Mouse (Mus musculus) embryo, embryonic 10 days (tissue): ENCODE results near the gene Tmem33.
A peak's percentile ranks its signal among the peaks of the same experiment; 100 is the strongest.

Source experiments
- DNase-seq: peaks from one replicate; pipeline ENCODE4 v3.0.0-alpha.2; 2015; ENCODE audit warnings: low spot score

The Tmem33 gene

GRCm38 (mm10) chr5:67260531-67261371 is at the start of gene Tmem33:
Tmem33 (plus strand) TSS chr5:67260565.
- DNase-seq, result peak; percentile 98

- peak; percentile 72 for DNase-seq
Observed at GRCm38 (mm10) chr5:67213168-67213567, 47.2 kb upstream of the Tmem33 start.

DNA sequence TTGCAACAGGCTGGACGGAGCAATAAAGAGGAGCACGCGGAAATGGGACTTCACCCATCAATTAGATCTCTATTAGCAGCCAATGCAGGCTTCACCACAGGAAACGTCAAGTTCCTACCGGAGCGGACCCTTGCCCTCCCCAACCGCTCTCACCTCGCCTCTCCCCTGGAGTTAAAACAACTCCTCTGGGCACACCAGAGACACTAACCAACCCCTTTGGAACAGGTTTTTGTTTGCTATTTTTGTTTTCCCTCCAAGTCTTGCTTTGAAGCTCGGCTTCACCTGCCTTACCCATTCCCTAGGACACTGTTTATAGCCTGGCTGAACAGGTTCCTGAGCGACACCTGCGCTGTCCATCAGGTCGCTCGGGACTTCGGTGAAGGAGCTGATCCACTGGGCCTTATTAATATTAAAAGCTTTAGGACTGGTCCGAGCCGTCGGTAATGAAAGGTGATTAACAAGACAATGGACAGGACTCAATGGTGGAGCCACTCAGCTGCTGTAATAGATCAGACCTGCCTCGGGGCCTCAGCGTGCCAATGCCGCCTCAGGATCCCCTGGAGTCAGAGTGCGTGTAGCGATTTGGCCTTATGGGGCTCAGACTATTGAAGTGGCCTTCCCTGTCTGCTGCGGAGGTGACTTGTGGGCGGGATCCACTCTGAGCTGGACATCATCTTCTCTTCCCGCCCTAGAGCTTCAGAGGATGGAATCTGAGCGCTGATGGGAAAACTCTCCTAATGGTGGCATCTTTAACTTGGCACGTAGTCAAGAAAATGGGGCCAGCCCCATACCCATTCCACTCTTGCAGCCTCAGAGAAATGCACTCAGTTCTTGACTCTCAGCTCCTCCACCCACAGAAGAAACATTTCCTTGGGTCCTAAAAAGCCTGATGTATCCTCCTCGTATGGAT is 45.0 kb upstream of the Tmem33 start:
- no peak for DNase-seq

DNA sequence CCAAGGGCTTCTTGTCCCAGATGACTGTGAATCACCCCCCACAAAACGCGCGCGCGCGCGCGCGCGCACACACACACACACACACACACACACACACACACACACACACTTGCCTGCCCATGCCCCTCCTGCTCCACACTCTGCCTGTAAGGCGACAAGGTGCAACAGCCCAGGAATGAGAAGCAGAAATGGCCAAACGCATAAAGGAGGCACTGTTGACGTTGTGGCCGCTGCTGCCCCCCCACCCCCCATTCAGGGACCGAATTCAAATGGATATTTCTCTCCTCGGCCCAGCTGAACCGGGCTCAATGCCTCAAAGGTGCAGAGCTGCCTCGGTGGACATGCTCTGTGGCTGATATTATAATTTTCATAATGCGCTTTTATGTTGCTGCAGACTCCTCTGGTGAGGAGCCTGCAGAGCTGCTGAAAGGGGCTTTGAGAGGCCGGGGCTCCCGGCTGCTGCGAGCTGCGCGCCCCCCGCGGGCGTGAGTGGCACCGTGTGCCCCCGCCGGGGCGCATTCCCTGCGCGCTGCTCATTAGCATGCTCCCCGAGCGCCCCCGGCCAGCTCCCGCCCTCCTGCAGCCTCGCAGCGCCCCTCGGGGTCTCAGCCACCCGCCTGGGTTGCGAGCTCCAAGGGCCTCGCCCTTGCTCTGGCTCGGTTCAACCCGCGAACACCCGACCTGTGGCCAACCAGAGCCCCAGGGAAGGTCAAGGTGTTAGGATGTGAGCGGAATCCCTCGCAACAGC is 44.2 kb upstream of the Tmem33 start:
- no peak for DNase-seq

DNA sequence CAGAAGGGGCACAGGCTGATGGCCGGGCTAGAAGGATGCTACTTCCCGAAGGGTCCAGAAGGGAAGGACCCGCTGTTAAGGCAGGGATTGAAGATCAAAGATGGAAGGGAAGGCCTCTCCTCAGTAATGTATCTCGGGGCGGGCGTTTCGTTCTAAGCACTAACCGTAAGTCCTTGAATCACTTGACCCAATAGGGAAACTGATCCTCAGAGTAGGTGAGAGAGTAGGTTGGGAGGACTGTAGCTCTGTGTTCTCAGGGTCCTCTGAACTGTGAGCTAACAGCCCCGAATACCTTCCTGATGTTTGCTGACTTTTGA is 43.6 kb upstream of the Tmem33 start:
- peak; percentile 52 for DNase-seq

GRCm38 (mm10) chr5:67221901-67222300 is 38.5 kb upstream of the Tmem33 start:
- no peak for DNase-seq

DNA sequence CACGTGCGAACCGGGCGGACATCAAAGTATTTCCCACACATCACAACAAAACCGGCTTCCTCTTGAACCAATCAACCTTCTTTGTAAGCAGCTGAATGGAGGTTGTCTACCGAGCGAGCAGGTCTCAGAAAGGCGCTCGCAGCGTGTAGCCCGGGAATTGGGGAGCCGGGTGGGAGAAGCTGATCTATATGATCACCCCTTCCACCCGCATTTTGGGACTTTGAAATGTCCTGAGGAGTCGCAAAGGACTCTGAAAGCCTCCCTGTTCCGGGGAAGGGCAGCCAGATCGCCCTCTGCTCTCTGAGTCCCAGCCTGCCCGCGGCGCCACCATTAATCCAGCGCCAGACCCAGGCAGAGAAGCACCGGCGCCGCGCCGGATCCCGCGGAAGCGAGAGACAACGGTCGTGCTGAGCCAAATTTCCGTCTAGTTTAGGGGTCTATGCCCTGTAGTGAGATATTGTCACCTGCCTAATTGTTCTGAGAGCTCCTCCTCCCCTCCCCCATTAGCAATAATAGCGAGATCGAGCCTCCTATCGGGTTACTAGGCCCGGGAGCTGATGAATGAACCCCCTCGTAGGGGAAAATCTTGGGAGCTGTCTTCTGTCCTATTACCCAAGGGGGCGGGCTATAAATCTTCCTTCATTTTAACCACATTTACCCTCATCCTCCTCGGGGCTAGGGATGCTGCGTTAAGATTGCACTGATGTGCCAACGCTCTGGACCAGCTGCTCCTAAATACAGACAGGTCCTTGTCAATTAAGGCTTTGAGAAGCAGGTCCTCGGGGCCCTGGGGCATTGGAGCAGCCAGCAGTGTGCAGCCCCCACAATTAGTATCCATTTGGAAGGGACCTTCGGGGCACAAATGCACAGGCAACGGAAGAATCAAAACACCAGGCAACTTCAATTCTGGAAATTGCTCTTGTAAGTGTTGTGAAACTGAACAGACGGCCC is 37.6 kb upstream of the Tmem33 start:
- peak; percentile 69 for DNase-seq

DNA sequence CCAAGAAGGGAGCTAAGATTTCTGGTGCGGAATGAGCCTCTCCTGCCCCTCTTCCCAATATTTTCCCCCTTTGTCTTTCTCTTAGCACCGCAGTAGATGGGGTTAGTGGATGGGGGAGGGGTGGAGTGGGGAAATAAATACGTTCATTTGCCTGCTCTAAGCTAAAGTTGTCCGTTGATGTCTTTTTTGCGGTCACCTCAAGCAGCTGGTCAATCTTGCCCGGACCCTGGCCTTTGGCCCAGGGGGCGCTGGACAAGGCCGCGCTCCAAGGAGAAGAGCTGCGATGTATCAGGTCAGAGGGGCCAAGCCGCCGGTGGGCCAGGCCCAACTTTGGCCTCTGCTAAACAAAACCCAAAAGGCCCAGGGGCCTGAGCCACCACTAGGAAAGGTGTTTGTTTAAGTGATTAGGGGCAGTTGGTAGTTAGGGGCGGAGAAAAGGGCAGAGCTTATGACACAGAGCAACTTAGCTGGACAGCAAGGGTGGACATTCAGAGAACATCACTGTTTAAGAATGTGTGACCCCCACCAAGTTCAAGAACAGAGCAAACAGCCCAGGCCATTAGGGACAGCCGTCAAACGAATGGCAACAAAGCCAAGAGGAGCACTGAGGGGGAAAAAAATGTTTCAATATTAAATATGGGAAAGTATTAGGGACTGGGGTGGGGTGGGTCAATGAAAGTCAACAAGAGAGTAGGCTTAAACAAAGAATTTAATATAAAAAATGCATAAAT is 36.8 kb upstream of the Tmem33 start:
- DNase-seq, result peak; percentile 44

DNA sequence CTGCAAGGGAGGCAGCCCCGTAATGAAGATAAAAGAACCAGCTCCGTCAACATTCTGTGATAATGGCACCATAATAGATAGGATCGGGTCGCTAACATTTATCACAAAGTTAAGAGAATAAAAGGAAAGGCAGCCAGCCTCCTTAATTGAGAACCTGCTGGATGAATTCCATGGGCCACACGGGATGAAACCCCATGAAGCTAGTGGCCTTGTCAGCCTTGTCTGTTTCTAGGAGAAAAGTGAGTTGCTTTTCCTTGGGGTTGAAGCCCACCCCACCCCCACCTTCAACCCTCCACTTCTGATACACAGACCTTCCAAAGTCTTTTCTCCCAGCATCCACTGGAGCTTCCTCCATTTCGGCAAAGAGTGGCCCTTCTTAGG is 36.3 kb upstream of the Tmem33 start:
- no peak for DNase-seq

- no peak for DNase-seq
Observed at GRCm38 (mm10) chr5:67225758-67226157, 34.6 kb upstream of the Tmem33 start.

GRCm38 (mm10) chr5:67227261-67227660 is 33.1 kb upstream of the Tmem33 start:
- DNase-seq, result no peak

DNA sequence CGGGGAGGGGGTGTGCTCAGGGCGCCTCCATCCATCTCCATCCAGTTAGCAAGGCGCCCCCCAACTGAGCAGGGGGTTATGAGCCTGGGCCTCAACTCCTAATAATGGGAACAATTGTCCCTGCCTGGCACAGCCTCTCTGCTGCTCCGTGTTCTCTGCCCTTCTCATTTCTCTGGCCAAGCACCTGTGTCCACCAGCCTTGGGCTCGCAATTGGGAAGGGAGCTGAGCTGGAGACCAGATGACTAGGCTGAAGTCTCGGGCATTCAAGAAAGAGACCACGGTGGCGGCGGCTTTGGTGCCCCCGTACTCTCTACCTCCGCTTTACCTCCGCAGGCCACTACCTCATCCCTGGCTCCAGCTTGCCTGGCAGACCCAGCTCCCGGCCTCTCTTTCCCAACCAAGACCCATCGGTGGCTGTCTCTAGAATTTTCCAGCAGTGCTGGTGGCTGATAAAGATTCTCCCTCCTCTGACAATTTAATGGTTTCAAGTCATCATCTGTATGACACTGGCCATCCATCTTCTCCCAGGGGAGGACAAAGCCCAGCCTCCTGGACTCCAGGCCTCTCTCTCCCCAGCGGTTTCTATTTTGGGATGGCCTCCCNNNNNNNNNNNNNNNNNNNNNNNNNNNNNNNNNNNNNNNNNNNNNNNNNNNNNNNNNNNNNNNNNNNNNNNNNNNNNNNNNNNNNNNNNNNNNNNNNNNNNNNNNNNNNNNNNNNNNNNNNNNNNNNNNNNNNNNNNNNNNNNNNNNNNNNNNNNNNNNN is 32.5 kb upstream of the Tmem33 start:
- peak; percentile 49 for DNase-seq

DNA sequence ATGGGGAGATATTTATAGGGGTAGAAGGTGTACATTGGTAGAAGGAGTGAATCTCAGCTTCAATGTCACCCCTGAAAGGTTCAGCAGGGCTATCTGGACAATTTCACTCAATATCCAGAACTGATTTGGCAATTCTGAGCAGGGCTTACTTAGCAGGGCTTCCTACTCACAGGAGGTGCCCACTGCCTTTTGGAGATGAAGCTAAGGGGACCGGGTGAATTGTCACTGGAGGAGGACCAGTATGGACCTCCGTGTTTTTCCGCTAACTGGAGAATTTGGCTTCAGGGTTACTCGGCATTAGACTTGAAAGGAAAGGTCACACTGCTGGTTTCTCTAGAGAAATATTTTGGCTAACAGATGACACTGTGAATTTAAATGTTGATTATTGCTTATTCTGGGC is 25.7 kb upstream of the Tmem33 start:
- DNase-seq, result no peak

GRCm38 (mm10) chr5:67235462-67235861 is 24.9 kb upstream of the Tmem33 start:
- no peak for DNase-seq

DNA sequence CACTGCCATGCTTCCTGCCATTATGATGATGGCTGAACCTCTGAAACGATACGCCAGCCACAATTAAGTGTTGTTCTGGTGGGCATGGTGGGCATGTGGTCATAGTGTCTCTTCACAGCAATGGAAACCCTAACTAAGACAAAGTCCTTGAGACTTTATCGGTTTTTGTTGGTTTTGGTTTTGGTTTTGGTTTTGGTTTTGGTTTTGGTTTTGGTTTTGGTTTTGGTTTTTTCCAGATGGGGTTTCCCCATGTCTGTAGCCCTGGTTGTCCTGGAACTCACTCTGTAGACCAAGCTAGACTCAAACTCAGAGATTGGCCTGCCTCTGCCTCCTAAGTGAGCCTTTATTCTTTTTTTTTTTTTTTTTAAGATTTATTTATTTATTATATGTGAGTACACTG is 23.8 kb upstream of the Tmem33 start:
- DNase-seq, result no peak

DNA sequence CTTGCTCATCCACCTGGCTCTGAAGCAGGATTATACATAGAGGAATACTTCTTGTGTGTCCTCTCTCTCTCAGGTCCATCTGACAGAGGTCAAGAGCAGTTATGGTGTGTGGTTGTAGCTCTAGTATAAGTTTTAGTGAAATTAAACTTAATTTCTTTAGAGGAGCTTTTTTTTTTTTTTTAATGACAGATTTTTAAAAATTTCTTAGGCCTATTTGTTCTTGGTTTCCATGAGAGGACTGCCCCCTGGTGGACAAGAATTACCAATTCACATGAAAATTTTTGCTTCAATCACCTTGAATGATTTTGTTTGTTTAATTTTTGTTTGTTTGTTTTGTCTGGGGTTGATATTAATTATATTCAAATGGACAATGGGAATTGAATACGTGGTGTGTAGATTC is 22.1 kb upstream of the Tmem33 start:
- DNase-seq, result no peak

- no peak for DNase-seq
Observed at GRCm38 (mm10) chr5:67241713-67242112, 18.7 kb upstream of the Tmem33 start.

DNA sequence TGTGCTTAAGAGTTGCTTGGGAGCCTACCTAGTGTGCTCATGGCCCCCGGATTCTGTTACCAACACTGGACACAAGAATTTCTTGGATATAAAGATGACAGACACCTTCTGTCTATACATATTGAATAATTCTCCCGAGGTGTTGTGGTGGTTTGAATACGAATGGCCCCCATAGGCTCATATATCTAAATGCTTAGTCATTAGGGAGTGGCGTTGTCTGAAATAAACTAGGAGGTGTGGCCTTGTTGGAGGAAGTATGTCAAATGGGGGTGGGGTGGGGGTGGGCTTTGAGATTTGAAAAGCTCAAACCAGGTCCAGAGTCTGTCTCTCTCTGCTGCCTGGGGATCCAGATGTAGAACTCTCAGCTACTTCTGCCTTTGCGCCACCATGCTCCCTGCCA is 17.1 kb upstream of the Tmem33 start:
- DNase-seq, result no peak

DNA sequence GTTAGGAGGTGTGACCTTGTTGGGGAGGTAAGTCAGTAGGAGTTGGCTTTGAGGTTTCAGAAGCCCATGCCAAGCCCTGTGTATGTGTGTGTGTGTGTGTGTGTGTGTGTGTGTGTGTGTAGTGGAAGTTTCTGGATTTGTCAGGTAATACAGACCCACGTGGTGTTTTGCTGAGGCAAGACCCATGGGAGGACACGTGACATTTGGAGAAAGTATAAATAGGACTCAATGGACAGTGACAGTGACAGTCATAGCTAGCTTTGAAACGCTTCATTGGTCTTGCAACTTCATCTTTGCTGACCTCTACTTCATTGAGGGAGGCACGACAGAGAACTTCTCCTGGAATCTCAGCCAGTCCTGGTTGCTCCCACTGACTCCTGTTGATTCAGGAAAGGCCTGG is 8.1 kb upstream of the Tmem33 start:
- DNase-seq, result no peak

DNA sequence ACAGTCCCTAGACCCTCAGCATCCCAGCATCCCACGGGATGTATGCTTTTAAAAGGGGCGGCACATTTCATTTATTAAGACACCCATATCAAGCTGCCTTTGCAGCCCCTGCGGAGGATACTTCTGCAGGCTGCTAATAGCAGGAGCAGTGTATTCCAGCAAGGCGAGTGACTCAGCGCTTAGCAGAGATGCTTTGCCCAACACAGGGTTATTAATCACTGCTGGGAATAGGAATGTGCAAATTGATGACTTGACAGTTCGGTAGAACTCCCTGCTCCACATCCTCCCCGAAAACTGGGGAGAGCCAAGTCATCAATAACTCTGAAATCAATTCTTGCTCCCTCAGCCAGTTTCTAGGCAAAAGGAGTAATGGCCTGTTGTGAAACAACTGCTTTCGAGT is 4.7 kb upstream of the Tmem33 start:
- no peak for DNase-seq
